Mouse (Mus musculus): Measurements from ENCODE around the gene Cacna1s. TPM values are rescaled to one million over a fixed set of nuclear protein-coding genes. Genes with fewer than 3 reads are reported as not detected.

Cacna1s gene
- polyA plus RNA-seq, 1 experiment: 3.4 TPM

GRCm38 (mm10) chr1:136014796-136015502 is 37.6 kb upstream of the Cacna1s start:
- H3K4me3 ChIP-seq (ENCODE audit: low read depth, low read length): no peak overlapping the region

GRCm38 (mm10) chr1:136017307-136017706 is 35.2 kb upstream of the Cacna1s start:
- WGBS: 74% methylated on average over 2 of the region's 2 CpGs
- H3K4me3 ChIP-seq (ENCODE audit: low read depth, low read length): no peak overlapping the region
- peaks cover 4% of the 10 kb centered on the region; the same call in 1 of the 2 replicates for H3K27me3 ChIP-seq (ENCODE audit: control insufficient read depth, insufficient read depth, low read length)
- H3K4me1 ChIP-seq (ENCODE audit: control insufficient read depth, insufficient read depth, insufficient read length, low read length): peaks cover 1% of the 10 kb centered on the region; the same call in 1 of the 2 replicates
- no peaks in the 10 kb centered on the region for H3K36me3 ChIP-seq (ENCODE audit: control insufficient read depth, insufficient read depth, low read length)
- no peak overlapping the region for H3K27ac ChIP-seq (ENCODE audit: insufficient read depth, low read depth, low read length)
- TF ChIP-seq POLR2A (IDR thresholded peaks at IDR 0.05; ENCODE audit: low read depth, low read length) (no peak), CTCF (IDR thresholded peaks at IDR 0.05; ENCODE audit: extremely low read depth, insufficient read length, insufficient replicate concordance, low read depth, low read length) (no peak)

More at GRCm38 (mm10) chr1:136014796-136015502, 37.6 kb upstream of the Cacna1s start:
- H3K27me3 ChIP-seq (ENCODE audit: control insufficient read depth, insufficient read depth, low read length): peaks cover 4% of the 10 kb centered on the region; the same call in 1 of the 2 replicates
- TF ChIP-seq CTCF (IDR thresholded peaks at IDR 0.05; ENCODE audit: extremely low read depth, insufficient read length, insufficient replicate concordance, low read depth, low read length): no peak
- no peak for TF ChIP-seq POLR2A (IDR thresholded peaks at IDR 0.05; ENCODE audit: low read depth, low read length)
- H3K36me3 ChIP-seq (ENCODE audit: control insufficient read depth, insufficient read depth, low read length): no peaks in the 10 kb centered on the region
- peaks cover 1% of the 10 kb centered on the region; the same call in 1 of the 2 replicates for H3K4me1 ChIP-seq (ENCODE audit: control insufficient read depth, insufficient read depth, insufficient read length, low read length)
- H3K27ac ChIP-seq (ENCODE audit: insufficient read depth, low read depth, low read length): no peak overlapping the region
- WGBS: 31% methylated on average over 2 of the region's 2 CpGs

DNA sequence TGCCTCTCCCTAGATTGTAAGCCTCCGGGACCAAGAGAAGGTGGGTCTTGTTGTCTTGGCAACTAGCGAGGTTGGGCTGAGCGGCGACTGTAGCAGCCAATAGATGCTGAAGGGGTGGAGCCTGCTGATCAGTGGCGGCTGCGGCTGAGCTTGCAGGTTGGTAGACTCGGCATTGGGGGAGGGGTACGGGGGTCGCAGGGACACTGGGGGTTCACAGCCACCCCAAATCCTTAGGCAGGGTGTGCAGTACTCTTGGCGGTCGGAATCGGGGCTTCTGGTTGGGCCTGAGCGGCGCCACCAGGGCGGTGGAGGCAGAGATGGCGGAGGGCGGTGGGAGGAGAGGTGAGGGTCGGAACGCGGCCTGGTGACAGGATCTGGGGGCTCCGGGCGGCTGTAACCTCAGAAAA is 34.6 kb upstream of the Cacna1s start:
- Histone ChIP-seq H3K4me1 (ENCODE audit: control insufficient read depth, insufficient read depth, insufficient read length, low read length) (peaks cover 1% of the 10 kb centered on the region; the same call in 1 of the 2 replicates), H3K36me3 (ENCODE audit: control insufficient read depth, insufficient read depth, low read length) (no peaks in the 10 kb centered on the region), H3K27me3 (ENCODE audit: control insufficient read depth, insufficient read depth, low read length) (peaks cover 4% of the 10 kb centered on the region; the same call in 1 of the 2 replicates), H3K27ac (ENCODE audit: insufficient read depth, low read depth, low read length) (no peak overlapping the region), H3K4me3 (ENCODE audit: low read depth, low read length) (peak overlapping the region; percentile 87)
- no peak for TF ChIP-seq CTCF (IDR thresholded peaks at IDR 0.05; ENCODE audit: extremely low read depth, insufficient read length, insufficient replicate concordance, low read depth, low read length)
- TF ChIP-seq POLR2A (IDR thresholded peaks at IDR 0.05; ENCODE audit: low read depth, low read length): no peak
- 1% methylated on average over 22 of the region's 22 CpGs for WGBS

DNA sequence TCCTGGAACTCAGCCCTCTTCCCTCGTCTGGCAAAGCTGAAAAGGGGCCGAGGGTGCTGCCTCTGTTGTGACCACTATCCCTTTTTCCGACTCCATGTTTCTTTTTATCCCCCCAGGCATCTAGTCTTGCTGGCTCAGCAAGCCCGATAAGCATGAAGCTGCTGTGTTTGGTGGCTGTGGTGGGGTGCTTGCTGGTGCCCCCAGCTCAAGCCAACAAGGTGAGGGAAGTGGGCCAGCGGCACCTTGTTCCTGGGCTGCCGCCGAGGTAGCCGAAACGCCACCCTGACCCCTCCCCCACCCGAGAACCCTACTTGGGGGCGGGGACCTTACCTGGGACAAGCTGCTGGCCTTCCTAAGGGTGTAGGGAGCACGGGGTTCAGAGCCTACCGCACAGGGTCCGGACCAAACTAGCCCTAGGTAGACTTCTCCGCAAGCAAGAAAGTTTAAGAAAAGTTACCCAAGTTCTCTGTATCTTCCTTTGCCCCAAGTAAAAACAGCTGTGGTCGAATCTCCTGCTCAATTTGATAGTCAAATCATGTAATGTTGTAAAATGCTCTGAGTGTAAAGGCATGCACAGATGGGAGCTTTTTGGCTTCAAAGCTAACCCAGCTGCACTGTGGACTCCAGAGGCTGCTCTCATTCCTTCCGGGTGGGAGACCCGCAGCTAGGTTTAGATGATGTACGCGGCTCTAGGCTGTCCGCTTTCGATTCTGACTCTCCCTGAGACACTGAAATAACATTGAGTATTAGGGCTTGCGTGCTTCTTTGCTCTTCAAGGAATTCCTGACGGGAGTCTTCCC is 34.0 kb upstream of the Cacna1s start:
- Histone ChIP-seq H3K27me3 (ENCODE audit: control insufficient read depth, insufficient read depth, low read length) (0 out of 2 replicates have a peak, but pooled peaks cover under 1% of the 10 kb centered on the region), H3K27ac (ENCODE audit: insufficient read depth, low read depth, low read length) (no peak overlapping the region), H3K4me1 (ENCODE audit: control insufficient read depth, insufficient read depth, insufficient read length, low read length) (peaks cover 1% of the 10 kb centered on the region; the same call in 1 of the 2 replicates), H3K4me3 (ENCODE audit: low read depth, low read length) (peak overlapping the region; percentile 87), H3K36me3 (ENCODE audit: control insufficient read depth, insufficient read depth, low read length) (no peaks in the 10 kb centered on the region)
- 10% methylated on average over 24 of the region's 24 CpGs for WGBS
- TF ChIP-seq POLR2A (IDR thresholded peaks at IDR 0.05; ENCODE audit: low read depth, low read length) (no peak), CTCF (IDR thresholded peaks at IDR 0.05; ENCODE audit: extremely low read depth, insufficient read length, insufficient replicate concordance, low read depth, low read length) (no peak)

GRCm38 (mm10) chr1:136030201-136030600 is 22.3 kb upstream of the Cacna1s start:
- H3K27me3 ChIP-seq (ENCODE audit: control insufficient read depth, insufficient read depth, low read length): no peaks in the 10 kb centered on the region
- H3K4me3 ChIP-seq (ENCODE audit: low read depth, low read length): no peak overlapping the region
- no peak overlapping the region for H3K27ac ChIP-seq (ENCODE audit: insufficient read depth, low read depth, low read length)
- 90% methylated on average over 7 of the region's 7 CpGs for WGBS
- no peak for TF ChIP-seq POLR2A (IDR thresholded peaks at IDR 0.05; ENCODE audit: low read depth, low read length)
- TF ChIP-seq CTCF (IDR thresholded peaks at IDR 0.05; ENCODE audit: extremely low read depth, insufficient read length, insufficient replicate concordance, low read depth, low read length): no peak
- no peaks in the 10 kb centered on the region for H3K4me1 ChIP-seq (ENCODE audit: control insufficient read depth, insufficient read depth, insufficient read length, low read length)
- H3K36me3 ChIP-seq (ENCODE audit: control insufficient read depth, insufficient read depth, low read length): no peaks in the 10 kb centered on the region

GRCm38 (mm10) chr1:136031697-136032096 is 20.9 kb upstream of the Cacna1s start:
- no peaks in the 10 kb centered on the region for H3K36me3 ChIP-seq (ENCODE audit: control insufficient read depth, insufficient read depth, low read length)
- no peak overlapping the region for H3K27ac ChIP-seq (ENCODE audit: insufficient read depth, low read depth, low read length)
- H3K4me3 ChIP-seq (ENCODE audit: low read depth, low read length): no peak overlapping the region
- no peaks in the 10 kb centered on the region for H3K27me3 ChIP-seq (ENCODE audit: control insufficient read depth, insufficient read depth, low read length)
- WGBS: 90% methylated on average over 6 of the region's 8 CpGs
- TF ChIP-seq CTCF (IDR thresholded peaks at IDR 0.05; ENCODE audit: extremely low read depth, insufficient read length, insufficient replicate concordance, low read depth, low read length): no peak
- TF ChIP-seq POLR2A (IDR thresholded peaks at IDR 0.05; ENCODE audit: low read depth, low read length): no peak
- no peaks in the 10 kb centered on the region for H3K4me1 ChIP-seq (ENCODE audit: control insufficient read depth, insufficient read depth, insufficient read length, low read length)

GRCm38 (mm10) chr1:136032961-136033360 is 19.6 kb upstream of the Cacna1s start:
- H3K4me3 ChIP-seq (ENCODE audit: low read depth, low read length): no peak overlapping the region
- H3K36me3 ChIP-seq (ENCODE audit: control insufficient read depth, insufficient read depth, low read length): no peaks in the 10 kb centered on the region
- H3K4me1 ChIP-seq (ENCODE audit: control insufficient read depth, insufficient read depth, insufficient read length, low read length): no peaks in the 10 kb centered on the region
- TF ChIP-seq CTCF (IDR thresholded peaks at IDR 0.05; ENCODE audit: extremely low read depth, insufficient read length, insufficient replicate concordance, low read depth, low read length): no peak
- no peak for TF ChIP-seq POLR2A (IDR thresholded peaks at IDR 0.05; ENCODE audit: low read depth, low read length)
- H3K27me3 ChIP-seq (ENCODE audit: control insufficient read depth, insufficient read depth, low read length): no peaks in the 10 kb centered on the region
- no peak overlapping the region for H3K27ac ChIP-seq (ENCODE audit: insufficient read depth, low read depth, low read length)
- WGBS: 33% methylated on average over 7 of the region's 7 CpGs

Data from small intestine, adult 2 months (tissue).